Mouse (Mus musculus): ENCODE measurements around the gene Nkx6-1.

Nkx6-1 gene

GRCm38 (mm10) chr5:101658188-101658983 is 6.4 kb downstream of the Nkx6-1 start:
- no peak for DNase-seq

DNA sequence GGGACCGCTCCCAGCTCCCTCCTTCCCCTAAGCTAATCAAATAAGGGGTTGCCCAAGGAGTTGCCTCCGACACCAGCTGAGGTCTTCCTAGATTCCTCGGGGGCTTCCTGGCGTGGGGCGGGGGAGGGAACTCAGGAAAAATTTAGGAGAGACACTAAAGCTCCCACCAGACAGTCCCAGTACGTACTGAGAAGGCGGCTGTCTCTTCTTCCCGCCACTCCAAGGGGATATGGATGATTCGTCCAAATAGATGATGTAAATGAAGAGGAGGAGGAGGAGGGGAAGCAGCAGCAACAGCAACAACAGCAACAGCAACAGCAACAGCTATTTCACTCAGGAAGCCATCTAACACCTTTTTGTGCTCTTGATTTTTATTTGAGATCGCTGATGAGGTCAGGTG is 7.1 kb downstream of the Nkx6-1 start:
- DNase-seq: no peak

- DNase-seq: no peak
Observed at GRCm38 (mm10) chr5:101656107-101656506, 8.7 kb downstream of the Nkx6-1 start.

- DNase-seq: no peak
Observed at GRCm38 (mm10) chr5:101655418-101655817, 9.4 kb downstream of the Nkx6-1 start.

DNA sequence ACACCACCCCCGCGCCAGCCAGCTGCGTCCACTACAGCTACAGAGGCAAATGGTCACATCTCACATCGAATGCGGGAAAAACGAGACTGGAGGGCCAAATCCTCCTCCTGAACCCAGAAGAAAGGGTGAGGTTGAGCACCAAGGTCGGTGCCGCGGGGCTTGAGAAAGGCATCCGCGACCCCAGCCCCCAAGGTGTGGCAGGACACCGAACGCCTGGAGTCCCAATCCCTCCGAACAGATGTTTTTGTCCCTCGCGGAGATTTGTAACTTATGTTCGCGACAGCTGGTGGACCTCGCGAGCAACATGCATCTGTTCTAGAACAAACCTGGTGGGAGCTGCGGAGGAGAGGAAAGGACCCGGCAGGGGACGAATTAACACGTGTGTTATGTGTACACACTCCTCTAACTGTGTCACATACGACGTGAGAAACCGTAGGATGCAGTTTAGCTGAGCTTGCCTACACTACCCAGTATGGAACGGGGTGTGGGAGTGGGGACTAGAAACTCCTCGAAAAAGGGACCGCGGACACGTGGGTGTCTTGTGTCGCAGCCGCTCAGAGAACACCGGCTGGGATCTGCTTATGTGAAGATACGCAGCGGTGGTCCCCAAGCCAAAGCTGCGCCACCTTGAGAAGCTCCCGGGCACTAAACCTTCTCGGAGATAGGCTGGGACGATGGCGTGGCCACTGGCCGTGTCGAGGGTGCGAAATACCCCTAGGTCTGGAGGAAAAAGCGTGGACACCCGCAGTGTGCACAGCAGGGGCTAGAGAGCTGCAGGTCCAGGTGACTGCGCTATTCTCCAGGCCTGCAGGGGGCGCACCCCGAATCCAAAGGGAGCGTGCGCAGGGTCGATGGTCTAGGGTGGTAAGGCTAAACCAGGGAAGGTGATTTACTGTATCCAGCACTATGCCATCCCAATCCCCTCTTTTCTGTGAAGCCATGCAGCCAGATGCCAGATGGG is 16.8 kb downstream of the Nkx6-1 start:
- no peak for DNase-seq

DNA sequence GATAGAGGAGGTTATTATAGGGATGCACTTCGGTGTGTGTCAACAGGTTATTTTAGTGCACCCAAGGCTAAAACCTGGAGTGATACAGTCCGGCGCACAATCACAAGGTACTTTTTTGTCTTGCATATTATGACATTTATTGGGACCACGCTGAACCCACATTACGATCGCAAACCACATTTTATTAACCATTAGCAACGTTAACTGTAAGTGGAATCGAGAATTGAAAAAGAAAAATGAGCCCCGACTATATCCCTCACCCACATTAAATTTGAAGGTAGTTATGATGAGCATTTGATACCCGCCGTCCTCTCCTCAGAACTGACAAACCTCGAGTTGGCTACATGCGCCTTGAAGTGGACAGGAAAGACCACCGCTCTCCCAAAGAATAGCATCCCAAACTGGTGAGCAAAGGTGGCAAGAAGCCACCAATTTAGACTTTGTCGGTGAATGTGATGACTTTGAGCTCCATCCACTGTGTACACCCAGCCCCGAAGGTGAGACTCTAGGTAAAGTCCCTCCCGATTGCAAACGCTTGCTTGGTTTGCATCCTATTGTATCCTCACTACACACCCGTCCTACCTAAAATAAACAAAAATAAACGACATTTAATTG is 17.7 kb downstream of the Nkx6-1 start:
- DNase-seq: no peak

GRCm38 (mm10) chr5:101645071-101645470 is 19.7 kb downstream of the Nkx6-1 start:
- no peak for DNase-seq

DNA sequence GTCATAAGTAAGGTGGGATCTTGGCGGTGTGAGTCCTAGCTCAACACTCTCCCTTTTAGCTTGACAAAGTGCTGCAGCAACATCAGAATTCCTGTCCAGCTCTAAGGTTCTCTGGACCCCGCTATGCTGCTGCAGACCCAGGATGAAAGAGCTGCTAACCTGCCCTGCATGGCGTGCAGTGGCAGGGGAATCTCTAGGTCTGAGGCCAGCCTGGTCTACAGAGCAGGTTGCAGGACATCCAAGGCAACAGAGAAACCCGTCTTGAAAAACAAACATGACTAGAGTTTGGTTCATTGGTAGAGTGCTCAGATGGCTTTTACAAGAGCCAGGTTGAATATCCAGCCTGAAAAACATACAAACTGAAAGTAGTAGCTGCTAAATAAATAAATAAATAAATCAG is 26.7 kb downstream of the Nkx6-1 start:
- no peak for DNase-seq
